Mouse (Mus musculus) limb, embryonic 11.5 days (tissue): ENCODE measurements around the gene Obsl1. TPM values are rescaled to one million over a fixed set of nuclear protein-coding genes. Genes with fewer than 3 reads are reported as not detected.

Experiments
- ATAC-seq: fragments of 200-750 bp; cut with Nextera tagmentation; 2 replicates; pipeline ENCODE4 v1.8.0; 2017; ENCODE audit warnings: low read depth; ENCODE audit not compliant: insufficient number of reproducible peaks, low FRiP score, low TSS enrichment
- DNase-seq: peaks from one replicate; pipeline ENCODE4 v3.0.0-alpha.2; 2015; ENCODE audit warnings: low spot score
- H3K27ac ChIP-seq: fragments of 300-500 bp; sonication (generic); replicated peaks from 2 replicates; pipeline ENCODE4 v1.5.1; 2014; ENCODE audit warnings: low read depth, mild to moderate bottlenecking, low read length
- H3K27me3 ChIP-seq: fragments of 300-500 bp; sonication (generic); 2 replicates; pipeline ENCODE4 v1.6.1; 2014; ENCODE audit warnings: mild to moderate bottlenecking, low read length, mixed read lengths; ENCODE audit not compliant: control insufficient read depth, insufficient read depth
- H3K36me3 ChIP-seq: fragments of 300-500 bp; sonication (generic); 2 replicates; pipeline ENCODE4 v1.6.1; 2014; ENCODE audit warnings: mild to moderate bottlenecking, low read length, moderate library complexity, mixed read lengths; ENCODE audit not compliant: control insufficient read depth, insufficient read depth
- H3K4me1 ChIP-seq: fragments of 300-500 bp; sonication (generic); 2 replicates; pipeline ENCODE4 v1.6.1; 2014; ENCODE audit warnings: low read length, mixed read lengths; ENCODE audit not compliant: control insufficient read depth, insufficient read depth
- H3K4me2 ChIP-seq: fragments of 300-500 bp; sonication (generic); 2 replicates; pipeline ENCODE4 v1.6.1; 2014; ENCODE audit warnings: low read depth, mild to moderate bottlenecking, moderate library complexity; ENCODE audit not compliant: severe bottlenecking
- H3K4me3 ChIP-seq: fragments of 300-500 bp; sonication (generic); 2 replicates; pipeline ENCODE4 v1.5.1; 2014; ENCODE audit warnings: low read depth, low read length
- H3K9ac ChIP-seq: fragments of 300-500 bp; sonication (generic); 2 replicates; pipeline ENCODE4 v1.6.1; 2014; ENCODE audit warnings: mild to moderate bottlenecking, low read length
- H3K9me3 ChIP-seq: fragments of 300-500 bp; sonication (generic); 2 replicates; pipeline ENCODE4 v1.6.1; 2016; ENCODE audit warnings: low read length; ENCODE audit not compliant: control insufficient read depth
- whole genome bisulfite sequencing: fragments of 180-500 bp; shearing (Covaris S2); extraction: QIAGEN DNeasy Blood & Tissue Kit; methylation state at CpG from one replicate; pipeline ENCODE4 v1.1.7; 2014; 5-methylcytosine and 5-hydroxymethylcytosine counted together
- polyA plus RNA-seq: library from polyadenylated mRNA; unstranded; fragments of >200 nt; fragmentation: Nextera tagmentation; extraction: Ambion mirVana; gene quantifications from 2 replicates; pipeline ENCODE4 v1.2.1, GENCODE M21; 2014

The Obsl1 gene
- polyA plus RNA-seq, 1 experiment from 2014 or later = 67.4 TPM

DNA sequence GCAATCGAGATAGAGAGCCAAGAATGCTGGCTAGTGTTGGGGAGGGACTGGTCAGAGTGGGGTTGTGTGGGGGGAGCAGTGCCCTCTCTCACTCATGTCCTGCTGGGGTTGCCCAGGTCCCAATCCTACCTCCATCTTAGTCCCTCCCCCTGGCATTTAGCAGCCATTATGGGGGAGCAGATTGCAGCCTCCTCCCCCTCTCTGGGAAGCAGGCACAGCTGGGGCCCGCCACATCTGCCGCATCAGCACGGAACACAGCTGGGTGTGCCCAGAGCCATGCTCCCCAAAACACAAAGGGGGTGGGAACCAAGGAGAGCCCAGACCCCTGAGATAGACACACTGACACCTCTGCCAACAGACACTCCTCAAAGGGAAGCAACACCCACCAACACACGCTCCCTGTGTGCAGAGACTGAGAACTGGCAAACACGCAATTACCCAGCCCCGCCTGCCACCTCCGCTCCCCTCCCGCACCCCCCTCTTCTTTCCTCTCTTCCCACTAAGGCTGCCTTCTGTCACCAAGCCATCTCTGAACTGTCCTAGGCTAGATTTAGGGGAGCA, 61.0 kb downstream of the Obsl1 start:
- ATAC-seq = no peak
- Histone ChIP-seq H3K4me3 (no peak overlapping the region; the same call in 1 of the 2 replicates), H3K4me1 (peaks cover 66% of the 10 kb centered on the region), H3K9me3 (no peaks in the 10 kb centered on the region), H3K27ac (no peak overlapping the region), H3K9ac (no peak overlapping the region), H3K36me3 (0 out of 2 replicates have a peak, but pooled peaks cover 2% of the 10 kb centered on the region), H3K4me2 (no peak overlapping the region), H3K27me3 (peaks cover 33% of the 10 kb centered on the region)
- no peak for DNase-seq
- WGBS = 10% methylated on average over 9 of the region's 9 CpGs

DNA sequence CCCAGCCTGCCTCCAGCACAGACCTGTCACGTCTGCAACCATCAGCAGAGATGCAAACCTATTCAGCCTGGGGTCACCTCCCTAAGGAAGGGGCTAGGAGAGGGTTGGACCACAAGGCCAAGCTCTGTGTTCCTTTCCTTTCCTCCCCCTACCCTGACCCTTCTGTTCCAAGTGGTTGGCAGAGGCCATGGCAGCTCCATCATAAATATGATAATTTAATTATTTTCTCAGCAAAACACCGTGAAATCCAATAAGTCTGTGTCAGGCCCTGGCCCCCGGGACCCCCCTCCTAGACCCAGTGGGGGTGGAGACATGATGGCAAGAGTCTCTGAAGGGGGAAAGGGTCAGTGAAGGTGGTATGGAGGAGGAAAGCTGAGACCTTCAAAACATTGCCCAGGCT, 62.0 kb downstream of the Obsl1 start:
- no peak overlapping the region for H3K27ac ChIP-seq
- peaks cover 23% of the 10 kb centered on the region for H3K27me3 ChIP-seq
- H3K4me3 ChIP-seq = no peak overlapping the region
- H3K4me1 ChIP-seq = peaks cover 57% of the 10 kb centered on the region
- ATAC-seq (no peak), DNase-seq (no peak)
- no peaks in the 10 kb centered on the region for H3K9me3 ChIP-seq
- H3K9ac ChIP-seq = no peak overlapping the region
- no peak overlapping the region for H3K4me2 ChIP-seq
- 46% methylated on average over 3 of the region's 3 CpGs for WGBS
- 0 out of 2 replicates have a peak, but pooled peaks cover 2% of the 10 kb centered on the region for H3K36me3 ChIP-seq

DNA sequence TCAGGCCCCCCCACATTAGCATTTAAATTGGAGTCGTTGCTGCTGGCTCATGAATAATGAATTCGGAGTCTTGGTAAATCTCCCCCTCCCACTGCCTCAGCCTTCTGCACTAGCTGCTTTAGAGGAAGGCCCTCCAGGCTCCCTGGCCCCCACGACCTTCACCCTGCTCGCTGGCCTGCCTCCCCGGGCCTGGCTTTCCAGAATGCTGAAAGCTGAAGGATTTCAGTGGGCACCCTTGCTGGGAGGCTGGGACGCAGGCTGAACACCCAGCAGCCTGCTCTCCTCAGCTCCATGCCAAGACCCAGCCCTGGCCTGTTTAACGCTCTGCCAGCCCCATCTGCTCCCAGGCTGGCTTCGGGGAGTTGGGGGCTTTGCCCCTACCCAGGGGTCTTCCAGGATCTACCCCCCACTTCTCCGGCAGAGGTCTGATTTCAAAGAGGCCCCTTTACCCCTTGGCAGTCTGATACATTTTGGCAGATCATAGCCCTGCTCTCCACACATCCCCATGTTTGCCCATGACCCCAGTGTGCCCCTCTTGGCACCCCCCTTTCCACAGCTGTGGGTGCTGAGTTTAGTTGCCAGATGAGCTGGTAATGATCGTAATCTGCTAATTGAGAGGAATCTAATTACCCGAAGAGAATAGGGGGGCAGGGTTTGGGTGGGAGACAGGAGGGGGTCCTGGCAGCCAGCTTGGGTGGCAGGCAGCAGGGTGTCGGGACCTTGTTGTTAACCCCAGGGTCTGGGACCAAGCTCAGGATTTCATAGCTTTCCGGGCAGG, 62.8 kb downstream of the Obsl1 start:
- DNase-seq (no peak), ATAC-seq (no peak)
- Histone ChIP-seq H3K27ac (0 out of 2 replicates have a peak overlapping the region, but pooled peaks have one; percentile 8), H3K36me3 (0 out of 2 replicates have a peak, but pooled peaks cover 2% of the 10 kb centered on the region), H3K4me1 (peaks cover 50% of the 10 kb centered on the region), H3K27me3 (peaks cover 16% of the 10 kb centered on the region), H3K4me2 (no peak overlapping the region), H3K4me3 (no peak overlapping the region), H3K9ac (0 out of 2 replicates have a peak overlapping the region, but pooled peaks have one; percentile 30), H3K9me3 (no peaks in the 10 kb centered on the region)
- 24% methylated on average over 13 of the region's 13 CpGs for WGBS

DNA sequence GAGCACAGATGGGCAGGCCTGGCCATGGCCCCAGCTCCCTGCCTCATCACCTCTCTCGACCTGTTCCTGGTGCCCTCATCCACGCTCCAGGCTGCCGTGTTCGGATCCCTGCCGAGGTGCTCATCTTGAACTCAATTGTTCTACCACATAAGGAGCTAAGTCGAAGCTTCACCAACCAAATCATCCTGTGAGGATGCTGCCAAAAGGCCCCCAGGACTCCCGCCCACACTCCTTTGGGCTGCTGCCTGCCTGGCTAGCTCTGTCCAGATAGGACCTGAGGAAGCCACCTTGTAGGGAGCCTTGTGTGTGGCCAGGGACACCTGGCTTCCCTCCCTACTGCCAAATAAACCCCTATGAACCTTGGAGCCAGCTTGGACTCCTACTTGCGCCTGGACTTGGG, 63.4 kb downstream of the Obsl1 start:
- Histone ChIP-seq H3K4me3 (no peak overlapping the region), H3K9ac (no peak overlapping the region), H3K4me1 (peaks cover 44% of the 10 kb centered on the region), H3K9me3 (no peaks in the 10 kb centered on the region), H3K4me2 (no peak overlapping the region), H3K27ac (no peak overlapping the region), H3K36me3 (0 out of 2 replicates have a peak, but pooled peaks cover 2% of the 10 kb centered on the region), H3K27me3 (peaks cover 11% of the 10 kb centered on the region)
- WGBS = 59% methylated on average over 8 of the region's 8 CpGs
- DNase-seq (no peak), ATAC-seq (no peak)

DNA sequence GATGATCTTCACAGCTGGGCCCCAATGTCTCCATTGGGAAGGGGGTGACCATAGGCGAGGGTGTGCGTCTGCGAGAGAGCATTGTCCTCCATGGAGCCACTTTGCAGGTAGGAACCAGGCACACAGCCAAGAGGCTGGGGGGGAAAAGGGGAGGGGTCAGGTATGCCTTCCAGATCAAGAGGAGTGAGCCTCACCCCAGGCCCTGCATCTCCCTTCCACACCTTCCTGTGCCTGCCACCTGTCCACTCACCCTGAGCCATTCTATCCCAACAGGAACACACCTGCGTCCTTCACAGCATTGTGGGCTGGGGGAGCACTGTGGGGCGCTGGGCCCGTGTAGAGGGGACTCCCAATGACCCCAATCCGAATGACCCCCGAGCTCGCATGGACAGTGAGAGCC, 64.1 kb downstream of the Obsl1 start:
- DNase-seq (no peak), ATAC-seq (no peak)
- Histone ChIP-seq H3K36me3 (0 out of 2 replicates have a peak, but pooled peaks cover 2% of the 10 kb centered on the region), H3K4me2 (no peak overlapping the region), H3K9me3 (no peaks in the 10 kb centered on the region), H3K4me1 (peaks cover 38% of the 10 kb centered on the region), H3K27me3 (peaks cover 11% of the 10 kb centered on the region), H3K27ac (no peak overlapping the region), H3K4me3 (no peak overlapping the region), H3K9ac (no peak overlapping the region)
- WGBS = 83% methylated on average over 9 of the region's 9 CpGs

DNA sequence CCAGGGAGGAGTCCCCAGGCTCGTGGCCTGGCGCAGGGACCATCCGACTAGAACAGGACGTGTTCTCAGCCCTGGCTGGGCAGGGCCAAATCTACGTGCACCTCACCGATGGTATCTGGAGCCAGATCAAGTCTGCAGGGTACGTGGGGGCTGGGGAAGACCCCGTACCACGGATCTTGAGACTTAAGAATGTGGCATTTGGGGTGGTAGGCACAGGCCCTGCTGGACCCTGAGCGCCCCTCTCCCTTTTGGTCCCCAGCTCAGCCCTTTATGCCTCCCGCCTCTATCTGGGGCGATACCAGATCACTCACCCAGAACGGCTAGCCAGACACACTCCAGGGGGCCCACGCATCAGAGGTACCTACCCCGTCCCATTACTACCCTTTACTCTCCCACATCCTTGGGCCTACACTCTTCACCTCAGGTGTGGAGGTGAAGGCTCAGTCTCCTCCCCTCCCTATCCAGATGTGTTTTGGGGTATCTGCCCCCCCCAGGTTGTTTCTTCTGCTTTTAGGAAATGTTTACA, 64.7 kb downstream of the Obsl1 start:
- Histone ChIP-seq H3K27me3 (peaks cover 9% of the 10 kb centered on the region), H3K4me2 (no peak overlapping the region), H3K27ac (no peak overlapping the region), H3K9me3 (no peaks in the 10 kb centered on the region), H3K4me3 (no peak overlapping the region), H3K9ac (no peak overlapping the region), H3K4me1 (peaks cover 37% of the 10 kb centered on the region), H3K36me3 (0 out of 2 replicates have a peak, but pooled peaks cover 2% of the 10 kb centered on the region)
- ATAC-seq (no peak), DNase-seq (no peak)
- WGBS = 84% methylated on average over 15 of the region's 15 CpGs

DNA sequence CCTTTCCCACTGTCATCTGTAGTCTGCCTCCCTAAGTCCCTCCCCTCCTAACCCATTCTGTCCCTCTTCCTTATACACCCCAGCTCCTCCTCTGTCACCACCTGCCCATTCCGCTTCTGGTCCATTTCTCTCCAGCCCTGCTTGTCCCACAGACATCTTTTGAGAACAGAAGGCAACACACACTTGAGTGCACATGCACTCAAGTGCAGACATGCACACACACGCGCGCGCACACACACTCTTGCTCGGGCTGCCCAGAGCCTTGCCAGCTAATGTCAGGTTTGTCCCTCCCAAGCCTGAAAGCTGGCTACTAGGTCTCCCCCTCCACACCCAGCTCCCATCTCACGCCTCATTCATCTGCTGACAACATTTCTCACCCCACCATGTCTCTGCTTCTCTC, 65.6 kb downstream of the Obsl1 start:
- Histone ChIP-seq H3K4me3 (no peak overlapping the region), H3K9me3 (no peaks in the 10 kb centered on the region), H3K9ac (no peak overlapping the region), H3K36me3 (0 out of 2 replicates have a peak, but pooled peaks cover 2% of the 10 kb centered on the region), H3K27ac (no peak overlapping the region), H3K4me2 (no peak overlapping the region), H3K27me3 (peaks cover 9% of the 10 kb centered on the region), H3K4me1 (peaks cover 32% of the 10 kb centered on the region)
- DNase-seq = no peak
- ATAC-seq = no peak
- WGBS = 93% methylated on average over 7 of the region's 7 CpGs

DNA sequence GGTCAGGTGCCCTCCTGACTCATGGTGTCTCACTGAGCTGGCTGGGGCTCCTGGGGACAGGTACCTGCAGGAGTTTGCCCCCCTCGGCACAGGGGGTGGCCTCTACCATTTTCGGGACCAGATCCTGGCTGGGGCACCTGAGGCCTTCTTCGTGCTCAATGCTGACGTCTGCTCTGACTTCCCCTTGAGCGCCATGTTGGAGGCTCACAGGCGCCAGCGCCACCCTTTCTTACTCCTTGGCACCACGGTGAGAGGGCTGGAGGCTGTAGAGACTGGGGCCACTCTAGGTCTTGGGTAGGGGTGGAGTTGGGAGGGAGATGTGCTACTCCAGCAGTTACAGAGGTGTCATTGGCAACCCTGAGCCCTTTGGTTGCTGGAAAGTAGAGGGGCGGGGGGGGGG, 67.5 kb downstream of the Obsl1 start:
- Histone ChIP-seq H3K9me3 (no peaks in the 10 kb centered on the region), H3K27me3 (no peaks in the 10 kb centered on the region), H3K27ac (no peak overlapping the region), H3K4me2 (no peak overlapping the region), H3K9ac (no peak overlapping the region), H3K4me1 (peaks cover 14% of the 10 kb centered on the region), H3K4me3 (no peak overlapping the region), H3K36me3 (0 out of 2 replicates have a peak, but pooled peaks cover 2% of the 10 kb centered on the region)
- ATAC-seq = no peak
- WGBS = 69% methylated on average over 8 of the region's 9 CpGs
- no peak for DNase-seq
